Mouse (Mus musculus): ENCODE results near the gene Slfn2. TPM values are rescaled to one million over a fixed set of nuclear protein-coding genes. Genes with fewer than 3 reads are reported as not detected.
A peak's percentile ranks its signal among the peaks of the same experiment; 100 is the strongest.

Gene Slfn2
- polyA plus RNA-seq, 1 experiment from 2014 or later, result 4.5 TPM

GRCm38 (mm10) chr11:83040325-83040724 lies 24.6 kb upstream of the Slfn2 start:
- Histone ChIP-seq H3K4me2 (ENCODE audit: low read length) (peak overlapping the region; percentile 62), H3K9ac (ENCODE audit: low read length) (no peak overlapping the region), H3K4me3 (ENCODE audit: control insufficient read depth in 1 of 2, insufficient read depth in 1 of 2, low read depth in 1 of 2, low read length in 2 of 2) (peak overlapping the region in 1 of 2 experiments; percentile 21; a peak in 1 of 4 replicates), H3K36me3 (ENCODE audit: control insufficient read depth, insufficient read depth, low read length) (no peaks in the 10 kb centered on the region), H3K27ac (replicated peaks in 1 of 2; ENCODE audit: control insufficient read depth in 1 of 2, insufficient read depth in 1 of 2, low read depth in 2 of 2, low read length in 2 of 2) (no peak overlapping the region), H3K4me1 (ENCODE audit: control insufficient read depth in 2 of 2, insufficient read depth in 2 of 2, low read length in 2 of 2) (no peaks in the 10 kb centered on the region), H3K27me3 (ENCODE audit: control insufficient read depth, insufficient read depth, low read length) (no peaks in the 10 kb centered on the region), H3K9me3 (ENCODE audit: control insufficient read depth, low read length) (no peaks in the 10 kb centered on the region)
- WGBS, result 11% methylated on average over 1 of the region's 1 CpGs
- ATAC-seq (ENCODE audit: insufficient number of reproducible peaks, insufficient read depth, low FRiP score, low read depth), result no peak

GRCm38 (mm10) chr11:83041000-83041399 lies 23.9 kb upstream of the Slfn2 start:
- no peak overlapping the region for H3K4me2 ChIP-seq (ENCODE audit: low read length)
- H3K4me3 ChIP-seq (ENCODE audit: control insufficient read depth in 1 of 2, insufficient read depth in 1 of 2, low read depth in 1 of 2, low read length in 2 of 2), result no peak overlapping the region
- H3K9ac ChIP-seq (ENCODE audit: low read length), result no peak overlapping the region
- H3K4me1 ChIP-seq (ENCODE audit: control insufficient read depth in 2 of 2, insufficient read depth in 2 of 2, low read length in 2 of 2), result no peaks in the 10 kb centered on the region
- H3K27ac ChIP-seq (replicated peaks in 1 of 2; ENCODE audit: control insufficient read depth in 1 of 2, insufficient read depth in 1 of 2, low read depth in 2 of 2, low read length in 2 of 2), result no peak overlapping the region
- H3K36me3 ChIP-seq (ENCODE audit: control insufficient read depth, insufficient read depth, low read length), result no peaks in the 10 kb centered on the region
- ATAC-seq (ENCODE audit: insufficient number of reproducible peaks, insufficient read depth, low FRiP score, low read depth), result no peak
- H3K27me3 ChIP-seq (ENCODE audit: control insufficient read depth, insufficient read depth, low read length), result no peaks in the 10 kb centered on the region
- no peaks in the 10 kb centered on the region for H3K9me3 ChIP-seq (ENCODE audit: control insufficient read depth, low read length)

GRCm38 (mm10) chr11:83043891-83044290 lies 21.0 kb upstream of the Slfn2 start:
- no peak overlapping the region for H3K4me2 ChIP-seq (ENCODE audit: low read length)
- ATAC-seq (ENCODE audit: insufficient number of reproducible peaks, insufficient read depth, low FRiP score, low read depth), result no peak
- H3K9ac ChIP-seq (ENCODE audit: low read length), result no peak overlapping the region
- 67% methylated on average over 4 of the region's 4 CpGs for WGBS
- H3K27ac ChIP-seq (replicated peaks in 1 of 2; ENCODE audit: control insufficient read depth in 1 of 2, insufficient read depth in 1 of 2, low read depth in 2 of 2, low read length in 2 of 2), result no peak overlapping the region
- H3K36me3 ChIP-seq (ENCODE audit: control insufficient read depth, insufficient read depth, low read length), result no peaks in the 10 kb centered on the region
- no peaks in the 10 kb centered on the region for H3K4me1 ChIP-seq (ENCODE audit: control insufficient read depth in 2 of 2, insufficient read depth in 2 of 2, low read length in 2 of 2)
- no peaks in the 10 kb centered on the region for H3K27me3 ChIP-seq (ENCODE audit: control insufficient read depth, insufficient read depth, low read length)
- H3K4me3 ChIP-seq (ENCODE audit: control insufficient read depth in 1 of 2, insufficient read depth in 1 of 2, low read depth in 1 of 2, low read length in 2 of 2), result no peak overlapping the region
- H3K9me3 ChIP-seq (ENCODE audit: control insufficient read depth, low read length), result no peaks in the 10 kb centered on the region

- H3K27ac ChIP-seq (replicated peaks in 1 of 2; ENCODE audit: control insufficient read depth in 1 of 2, insufficient read depth in 1 of 2, low read depth in 2 of 2, low read length in 2 of 2), result no peak overlapping the region
- no peaks in the 10 kb centered on the region for H3K36me3 ChIP-seq (ENCODE audit: control insufficient read depth, insufficient read depth, low read length)
- no peaks in the 10 kb centered on the region for H3K27me3 ChIP-seq (ENCODE audit: control insufficient read depth, insufficient read depth, low read length)
- H3K4me1 ChIP-seq (ENCODE audit: control insufficient read depth in 2 of 2, insufficient read depth in 2 of 2, low read length in 2 of 2), result no peaks in the 10 kb centered on the region
- H3K4me3 ChIP-seq (ENCODE audit: control insufficient read depth in 1 of 2, insufficient read depth in 1 of 2, low read depth in 1 of 2, low read length in 2 of 2), result no peak overlapping the region
- H3K9ac ChIP-seq (ENCODE audit: low read length), result no peak overlapping the region
- no peak overlapping the region for H3K4me2 ChIP-seq (ENCODE audit: low read length)
- 79% methylated on average over 3 of the region's 3 CpGs for WGBS
- H3K9me3 ChIP-seq (ENCODE audit: control insufficient read depth, low read length), result no peaks in the 10 kb centered on the region
- no peak for ATAC-seq (ENCODE audit: insufficient number of reproducible peaks, insufficient read depth, low FRiP score, low read depth)
Measured at GRCm38 (mm10) chr11:83045642-83046041, 19.3 kb upstream of the Slfn2 start.

GRCm38 (mm10) chr11:83057863-83058262 lies 7.0 kb upstream of the Slfn2 start:
- Histone ChIP-seq H3K4me1 (ENCODE audit: control insufficient read depth in 2 of 2, insufficient read depth in 2 of 2, low read length in 2 of 2) (no peaks in the 10 kb centered on the region), H3K9me3 (ENCODE audit: control insufficient read depth, low read length) (no peaks in the 10 kb centered on the region), H3K27me3 (ENCODE audit: control insufficient read depth, insufficient read depth, low read length) (no peaks in the 10 kb centered on the region), H3K9ac (ENCODE audit: low read length) (no peak overlapping the region), H3K36me3 (ENCODE audit: control insufficient read depth, insufficient read depth, low read length) (no peaks in the 10 kb centered on the region), H3K4me3 (ENCODE audit: control insufficient read depth in 1 of 2, insufficient read depth in 1 of 2, low read depth in 1 of 2, low read length in 2 of 2) (no peak overlapping the region), H3K27ac (replicated peaks in 1 of 2; ENCODE audit: control insufficient read depth in 1 of 2, insufficient read depth in 1 of 2, low read depth in 2 of 2, low read length in 2 of 2) (no peak overlapping the region), H3K4me2 (ENCODE audit: low read length) (no peak overlapping the region)
- no peak for ATAC-seq (ENCODE audit: insufficient number of reproducible peaks, insufficient read depth, low FRiP score, low read depth)
- WGBS, result 2% methylated on average over 5 of the region's 5 CpGs

GRCm38 (mm10) chr11:83060412-83061020 lies 4.4 kb upstream of the Slfn2 start:
- no peak for ATAC-seq (ENCODE audit: insufficient number of reproducible peaks, insufficient read depth, low FRiP score, low read depth)
- Histone ChIP-seq H3K27ac (replicated peaks in 1 of 2; ENCODE audit: control insufficient read depth in 1 of 2, insufficient read depth in 1 of 2, low read depth in 2 of 2, low read length in 2 of 2) (no peak overlapping the region), H3K4me3 (ENCODE audit: control insufficient read depth in 1 of 2, insufficient read depth in 1 of 2, low read depth in 1 of 2, low read length in 2 of 2) (no peak overlapping the region)

GRCm38 (mm10) chr11:83061806-83062205 lies 3.1 kb upstream of the Slfn2 start:
- Histone ChIP-seq H3K4me1 (ENCODE audit: control insufficient read depth in 2 of 2, insufficient read depth in 2 of 2, low read length in 2 of 2) (peaks cover 2 to 9% of the 10 kb centered on the region in 2 experiments; a peak in 3 of 4 replicates), H3K27me3 (ENCODE audit: control insufficient read depth, insufficient read depth, low read length) (no peaks in the 10 kb centered on the region), H3K4me3 (ENCODE audit: control insufficient read depth in 1 of 2, insufficient read depth in 1 of 2, low read depth in 1 of 2, low read length in 2 of 2) (no peak overlapping the region), H3K9me3 (ENCODE audit: control insufficient read depth, low read length) (no peaks in the 10 kb centered on the region), H3K4me2 (ENCODE audit: low read length) (no peak overlapping the region), H3K9ac (ENCODE audit: low read length) (no peak overlapping the region), H3K27ac (replicated peaks in 1 of 2; ENCODE audit: control insufficient read depth in 1 of 2, insufficient read depth in 1 of 2, low read depth in 2 of 2, low read length in 2 of 2) (no peak overlapping the region), H3K36me3 (ENCODE audit: control insufficient read depth, insufficient read depth, low read length) (no peaks in the 10 kb centered on the region)
- ATAC-seq (ENCODE audit: insufficient number of reproducible peaks, insufficient read depth, low FRiP score, low read depth), result no peak
- WGBS, result 79% methylated on average over 7 of the region's 7 CpGs

More at GRCm38 (mm10) chr11:83060412-83061020, 4.4 kb upstream of the Slfn2 start:
- H3K27me3 ChIP-seq (ENCODE audit: control insufficient read depth, insufficient read depth, low read length), result no peaks in the 10 kb centered on the region
- whole genome bisulfite sequencing, result 50% methylated on average over 5 of the region's 5 CpGs
- no peaks in the 10 kb centered on the region for H3K9me3 ChIP-seq (ENCODE audit: control insufficient read depth, low read length)
- H3K9ac ChIP-seq (ENCODE audit: low read length), result no peak overlapping the region
- no peak overlapping the region for H3K4me2 ChIP-seq (ENCODE audit: low read length)
- peaks cover 0 to 2% of the 10 kb centered on the region in 2 experiments; a peak in 1 of 4 replicates for H3K4me1 ChIP-seq (ENCODE audit: control insufficient read depth in 2 of 2, insufficient read depth in 2 of 2, low read length in 2 of 2)
- H3K36me3 ChIP-seq (ENCODE audit: control insufficient read depth, insufficient read depth, low read length), result no peaks in the 10 kb centered on the region

GRCm38 (mm10) chr11:83063126-83063525 lies 1.8 kb upstream of the Slfn2 start:
- peaks cover 7 to 13% of the 10 kb centered on the region in 2 experiments; a peak in 3 of 4 replicates for H3K4me1 ChIP-seq (ENCODE audit: control insufficient read depth in 2 of 2, insufficient read depth in 2 of 2, low read length in 2 of 2)
- H3K36me3 ChIP-seq (ENCODE audit: control insufficient read depth, insufficient read depth, low read length), result no peaks in the 10 kb centered on the region
- H3K4me2 ChIP-seq (ENCODE audit: low read length), result no peak overlapping the region
- no peaks in the 10 kb centered on the region for H3K27me3 ChIP-seq (ENCODE audit: control insufficient read depth, insufficient read depth, low read length)
- WGBS, result 68% methylated on average over 4 of the region's 4 CpGs
- H3K9me3 ChIP-seq (ENCODE audit: control insufficient read depth, low read length), result no peaks in the 10 kb centered on the region
- no peak overlapping the region for H3K4me3 ChIP-seq (ENCODE audit: control insufficient read depth in 1 of 2, insufficient read depth in 1 of 2, low read depth in 1 of 2, low read length in 2 of 2)
- no peak for ATAC-seq (ENCODE audit: insufficient number of reproducible peaks, insufficient read depth, low FRiP score, low read depth)
- no peak overlapping the region for H3K9ac ChIP-seq (ENCODE audit: low read length)
- no peak overlapping the region for H3K27ac ChIP-seq (replicated peaks in 1 of 2; ENCODE audit: control insufficient read depth in 1 of 2, insufficient read depth in 1 of 2, low read depth in 2 of 2, low read length in 2 of 2)
